Mouse (Mus musculus) E14TG2a.4 (cell line): ENCODE data around the gene Orm3.

Source experiments
- CTCF ChIP-seq: conservative IDR thresholded peaks from 2 replicates; pipeline ENCODE4 v1.5.1; 2014; ENCODE audit warnings: low read length
- NANOG ChIP-seq: IDR thresholded peaks from 2 replicates; pipeline ENCODE4 v1.6.1; 2014; ENCODE audit warnings: borderline replicate concordance, low read length, mixed read lengths

- peak; percentile 56 for TF ChIP-seq CTCF
- TF ChIP-seq NANOG: no peak
Observed at GRCm38 (mm10) chr4:63408649-63409048, 52.7 kb downstream of the Orm3 start.
